Mouse (Mus musculus) layer of hippocampus, adult 18-20 months (tissue): ENCODE measurements at regions not wholly inside any gene's neighbourhood (a gene's known extent, or its start where the extent isn't known, plus 50 kb on each side); places are given as distances from the start of the nearest gene placed in this dataset.
"Not testable (repeated sequence)": the region's sequence is repeated elsewhere in the genome, so short reads cannot be mapped to it uniquely, and the experiment has no call there.

ENCODE experiments used
- DNase-seq, 2 experiments: peaks; one replicate each; pipeline ENCODE4 v3.0.0; 2022; ENCODE audit warnings: low spot score in 2 of 2

- DNase-seq, result no peak
Observed at GRCm38 (mm10) chr10:53482919-53483318, 103.2 kb upstream of the Cep85l start.

GRCm38 (mm10) chr10:53470200-53470599, 90.5 kb upstream of the Cep85l start:
- no peak for DNase-seq

GRCm38 (mm10) chr10:53469611-53470010, 89.9 kb upstream of the Cep85l start:
- no peak for DNase-seq

GRCm38 (mm10) chr10:53468293-53468545, 88.5 kb upstream of the Cep85l start:
- DNase-seq, result no peak

- no peak for DNase-seq
Observed at GRCm38 (mm10) chr10:53467472-53468292, 87.9 kb upstream of the Cep85l start.

GRCm38 (mm10) chr10:53466851-53467250, 87.1 kb upstream of the Cep85l start:
- DNase-seq, result no peak

- peak in 1 of 2 experiments; percentile 22 for DNase-seq
Observed at GRCm38 (mm10) chr10:53466261-53466660, 86.5 kb upstream of the Cep85l start.

- DNase-seq, result peak; percentile 6 to 58
Observed at GRCm38 (mm10) chr10:53464581-53464980, 84.8 kb upstream of the Cep85l start.

- no peak for DNase-seq
Observed at GRCm38 (mm10) chr10:53464006-53464405, 84.3 kb upstream of the Cep85l start.

GRCm38 (mm10) chr10:53463471-53463870, 83.7 kb upstream of the Cep85l start:
- no peak for DNase-seq

- peak in 1 of 2 experiments; percentile 7 for DNase-seq
Observed at GRCm38 (mm10) chr10:53462449-53463308, 82.9 kb upstream of the Cep85l start.

- no peak for DNase-seq
Observed at GRCm38 (mm10) chr10:53461070-53461781, 81.5 kb upstream of the Cep85l start.

GRCm38 (mm10) chr10:53459706-53460105, 80.0 kb upstream of the Cep85l start:
- not testable (repeated sequence) for DNase-seq

- no peak for DNase-seq
Observed at GRCm38 (mm10) chr10:53456027-53456713, 76.4 kb upstream of the Cep85l start.

- DNase-seq, result no peak
Observed at GRCm38 (mm10) chr10:53444789-53445188, 65.0 kb upstream of the Cep85l start.

GRCm38 (mm10) chr10:53443443-53443842, 63.7 kb upstream of the Cep85l start:
- no peak for DNase-seq

- DNase-seq, result no peak
Observed at GRCm38 (mm10) chr10:53442912-53443311, 63.2 kb upstream of the Cep85l start.

- no peak for DNase-seq
Observed at GRCm38 (mm10) chr10:53440251-53440650, 60.5 kb upstream of the Cep85l start.

- DNase-seq, result no peak
Observed at GRCm38 (mm10) chr10:53438388-53438787, 58.6 kb upstream of the Cep85l start.

GRCm38 (mm10) chr10:53437724-53438123, 58.0 kb upstream of the Cep85l start:
- DNase-seq, result no peak

- no peak for DNase-seq
Observed at GRCm38 (mm10) chr10:53436023-53436475, 56.3 kb upstream of the Cep85l start.
